Mouse (Mus musculus): Measurements from ENCODE around the gene Kcnip1. TPM values are rescaled to one million over a fixed set of nuclear protein-coding genes. Genes with fewer than 3 reads are reported as not detected.

Gene Kcnip1
- polyA plus RNA-seq, 1 experiment from 2014 or later = 110 TPM

GRCm38 (mm10) chr11:33921451-33921850 lies 71.5 kb downstream of the Kcnip1 start:
- Histone ChIP-seq H3K4me2 (replicated peaks) (no peak overlapping the region), H3K4me1 (replicated peaks; ENCODE audit: control insufficient read depth, insufficient read depth, low read length) (peaks cover 9% of the 10 kb centered on the region; the same call in 1 of the 2 replicates), H3K4me3 (replicated peaks; ENCODE audit: low read length) (no peak overlapping the region), H3K9me3 (ENCODE audit: control insufficient read depth, low read length) (no peaks in the 10 kb centered on the region), H3K27me3 (ENCODE audit: control insufficient read depth, insufficient read depth, low read length) (no peaks in the 10 kb centered on the region), H3K36me3 (replicated peaks; ENCODE audit: control insufficient read depth, insufficient read depth) (no peaks in the 10 kb centered on the region), H3K27ac (no peak overlapping the region), H3K9ac (no peak overlapping the region)
- ATAC-seq (ENCODE audit: low FRiP score) (no peak), DNase-seq (ENCODE audit: low spot score) (no peak)
- 60% methylated on average over 13 of the region's 13 CpGs for WGBS

DNA sequence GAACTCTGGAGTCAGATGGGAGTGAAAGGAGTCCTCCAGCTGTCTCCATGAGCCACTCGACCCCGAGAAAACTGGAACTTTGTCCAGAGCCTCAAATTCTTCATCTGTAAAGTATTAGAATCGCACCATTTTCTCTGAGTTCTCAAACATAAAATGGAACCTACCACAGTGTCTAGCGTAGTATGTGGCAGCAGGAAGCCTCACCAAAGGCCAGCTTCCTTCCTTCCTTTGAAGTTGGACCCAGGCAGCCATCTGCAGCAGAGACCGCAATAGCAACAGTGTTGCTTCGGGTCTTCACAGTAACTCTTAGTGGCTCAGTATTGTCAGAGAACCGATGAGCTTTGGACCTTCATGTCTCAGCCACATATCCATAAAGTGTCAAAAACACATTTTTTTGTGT lies 73.1 kb downstream of the Kcnip1 start:
- no peak for DNase-seq (ENCODE audit: low spot score)
- H3K27me3 ChIP-seq (ENCODE audit: control insufficient read depth, insufficient read depth, low read length) = no peaks in the 10 kb centered on the region
- H3K27ac ChIP-seq = no peak overlapping the region
- no peak overlapping the region for H3K4me2 ChIP-seq (replicated peaks)
- WGBS = 90% methylated on average over 7 of the region's 7 CpGs
- no peak overlapping the region for H3K4me3 ChIP-seq (replicated peaks; ENCODE audit: low read length)
- no peaks in the 10 kb centered on the region for H3K9me3 ChIP-seq (ENCODE audit: control insufficient read depth, low read length)
- no peaks in the 10 kb centered on the region for H3K36me3 ChIP-seq (replicated peaks; ENCODE audit: control insufficient read depth, insufficient read depth)
- H3K4me1 ChIP-seq (replicated peaks; ENCODE audit: control insufficient read depth, insufficient read depth, low read length) = no peaks in the 10 kb centered on the region
- ATAC-seq (ENCODE audit: low FRiP score) = no peak
- no peak overlapping the region for H3K9ac ChIP-seq

- Histone ChIP-seq H3K9me3 (ENCODE audit: control insufficient read depth, low read length) (no peaks in the 10 kb centered on the region), H3K4me1 (replicated peaks; ENCODE audit: control insufficient read depth, insufficient read depth, low read length) (no peaks in the 10 kb centered on the region), H3K9ac (no peak overlapping the region), H3K27ac (no peak overlapping the region), H3K4me3 (replicated peaks; ENCODE audit: low read length) (no peak overlapping the region), H3K27me3 (ENCODE audit: control insufficient read depth, insufficient read depth, low read length) (no peaks in the 10 kb centered on the region), H3K4me2 (replicated peaks) (no peak overlapping the region), H3K36me3 (replicated peaks; ENCODE audit: control insufficient read depth, insufficient read depth) (no peaks in the 10 kb centered on the region)
- ATAC-seq (ENCODE audit: low FRiP score) (no peak), DNase-seq (ENCODE audit: low spot score) (no peak)
- 44% methylated on average over 2 of the region's 2 CpGs for WGBS
Observed at GRCm38 (mm10) chr11:33918424-33918823, 74.5 kb downstream of the Kcnip1 start.

- H3K4me2 ChIP-seq (replicated peaks) = no peak overlapping the region
- no peak overlapping the region for H3K9ac ChIP-seq
- no peaks in the 10 kb centered on the region for H3K27me3 ChIP-seq (ENCODE audit: control insufficient read depth, insufficient read depth, low read length)
- 27% methylated on average over 6 of the region's 6 CpGs for WGBS
- no peaks in the 10 kb centered on the region for H3K4me1 ChIP-seq (replicated peaks; ENCODE audit: control insufficient read depth, insufficient read depth, low read length)
- no peaks in the 10 kb centered on the region for H3K9me3 ChIP-seq (ENCODE audit: control insufficient read depth, low read length)
- H3K36me3 ChIP-seq (replicated peaks; ENCODE audit: control insufficient read depth, insufficient read depth) = no peaks in the 10 kb centered on the region
- no peak overlapping the region for H3K27ac ChIP-seq
- H3K4me3 ChIP-seq (replicated peaks; ENCODE audit: low read length) = no peak overlapping the region
- DNase-seq (ENCODE audit: low spot score) (peak; percentile 94), ATAC-seq (ENCODE audit: low FRiP score) (peak; percentile 74; the same call in 1 of the 2 replicates)
Observed at GRCm38 (mm10) chr11:33917574-33917973, 75.4 kb downstream of the Kcnip1 start.

- WGBS = 65% methylated on average over 12 of the region's 12 CpGs
- DNase-seq (ENCODE audit: low spot score) (no peak), ATAC-seq (ENCODE audit: low FRiP score) (no peak)
- Histone ChIP-seq H3K4me3 (replicated peaks; ENCODE audit: low read length) (no peak overlapping the region), H3K27ac (no peak overlapping the region), H3K9me3 (ENCODE audit: control insufficient read depth, low read length) (no peaks in the 10 kb centered on the region), H3K27me3 (ENCODE audit: control insufficient read depth, insufficient read depth, low read length) (no peaks in the 10 kb centered on the region), H3K4me2 (replicated peaks) (no peak overlapping the region), H3K36me3 (replicated peaks; ENCODE audit: control insufficient read depth, insufficient read depth) (no peaks in the 10 kb centered on the region), H3K4me1 (replicated peaks; ENCODE audit: control insufficient read depth, insufficient read depth, low read length) (no peaks in the 10 kb centered on the region; the same call in 1 of the 2 replicates), H3K9ac (no peak overlapping the region)
Observed at GRCm38 (mm10) chr11:33914216-33914615, 78.7 kb downstream of the Kcnip1 start.

GRCm38 (mm10) chr11:33913061-33913460 lies 79.9 kb downstream of the Kcnip1 start:
- Histone ChIP-seq H3K9ac (no peak overlapping the region), H3K27ac (no peak overlapping the region), H3K36me3 (replicated peaks; ENCODE audit: control insufficient read depth, insufficient read depth) (no peaks in the 10 kb centered on the region), H3K4me2 (replicated peaks) (no peak overlapping the region), H3K4me1 (replicated peaks; ENCODE audit: control insufficient read depth, insufficient read depth, low read length) (no peaks in the 10 kb centered on the region; the same call in 1 of the 2 replicates), H3K27me3 (ENCODE audit: control insufficient read depth, insufficient read depth, low read length) (no peaks in the 10 kb centered on the region), H3K9me3 (ENCODE audit: control insufficient read depth, low read length) (no peaks in the 10 kb centered on the region), H3K4me3 (replicated peaks; ENCODE audit: low read length) (no peak overlapping the region)
- ATAC-seq (ENCODE audit: low FRiP score) (no peak), DNase-seq (ENCODE audit: low spot score) (no peak)
- WGBS = 81% methylated on average over 7 of the region's 7 CpGs

DNA sequence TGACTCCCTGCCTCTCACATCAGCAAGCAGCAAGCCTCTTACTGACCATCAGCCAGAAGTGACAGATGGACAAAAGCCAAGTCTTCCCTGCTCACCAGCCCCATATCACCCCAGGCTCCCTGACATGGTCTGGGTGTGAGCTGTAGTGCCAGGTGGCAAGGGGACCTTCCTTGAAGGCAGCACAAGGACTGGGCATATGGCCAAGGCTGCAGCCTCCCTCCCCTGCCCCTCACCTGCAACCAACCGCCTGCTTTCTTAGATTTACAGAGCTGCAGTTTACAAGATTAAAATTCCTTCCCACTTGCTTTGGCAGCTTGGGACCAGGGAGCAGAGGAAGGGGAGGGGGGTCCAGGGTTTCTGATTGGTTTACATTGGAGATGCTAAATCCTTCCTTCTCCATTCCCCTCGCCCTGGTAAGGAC lies 80.8 kb downstream of the Kcnip1 start:
- Histone ChIP-seq H3K9ac (no peak overlapping the region), H3K4me2 (replicated peaks) (no peak overlapping the region), H3K9me3 (ENCODE audit: control insufficient read depth, low read length) (no peaks in the 10 kb centered on the region), H3K36me3 (replicated peaks; ENCODE audit: control insufficient read depth, insufficient read depth) (no peaks in the 10 kb centered on the region), H3K4me3 (replicated peaks; ENCODE audit: low read length) (no peak overlapping the region), H3K27me3 (ENCODE audit: control insufficient read depth, insufficient read depth, low read length) (no peaks in the 10 kb centered on the region), H3K27ac (no peak overlapping the region), H3K4me1 (replicated peaks; ENCODE audit: control insufficient read depth, insufficient read depth, low read length) (no peaks in the 10 kb centered on the region; the same call in 1 of the 2 replicates)
- no peak for DNase-seq (ENCODE audit: low spot score)
- WGBS = 28% methylated on average over 2 of the region's 2 CpGs
- ATAC-seq (ENCODE audit: low FRiP score) = 0 out of 2 replicates have a peak, but pooled peaks have one; percentile 36

DNA sequence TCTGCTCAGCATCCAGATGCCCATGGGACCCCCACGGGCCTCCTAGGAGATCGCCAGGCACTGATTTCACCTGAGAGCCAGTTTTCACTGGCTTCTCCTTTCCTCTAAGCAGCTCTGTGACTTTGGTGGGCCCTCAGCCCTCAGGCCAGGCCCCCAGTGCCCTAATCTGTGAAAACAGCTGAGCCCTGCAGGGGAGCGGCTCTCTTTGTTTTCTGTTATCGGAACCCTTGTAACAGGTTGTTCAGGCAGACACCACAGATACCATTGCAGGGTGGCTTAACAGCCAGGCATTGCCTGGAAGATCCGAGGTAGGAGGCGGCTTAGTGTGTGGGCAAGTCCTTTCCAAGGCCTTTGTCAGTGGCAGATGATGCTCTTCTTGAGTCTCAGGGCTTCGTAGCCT lies 82.0 kb downstream of the Kcnip1 start:
- no peaks in the 10 kb centered on the region; the same call in 1 of the 2 replicates for H3K4me1 ChIP-seq (replicated peaks; ENCODE audit: control insufficient read depth, insufficient read depth, low read length)
- H3K27ac ChIP-seq = no peak overlapping the region
- WGBS = 53% methylated on average over 7 of the region's 7 CpGs
- DNase-seq (ENCODE audit: low spot score) = no peak
- ATAC-seq (ENCODE audit: low FRiP score) = no peak
- H3K4me3 ChIP-seq (replicated peaks; ENCODE audit: low read length) = no peak overlapping the region
- H3K36me3 ChIP-seq (replicated peaks; ENCODE audit: control insufficient read depth, insufficient read depth) = no peaks in the 10 kb centered on the region
- no peak overlapping the region for H3K4me2 ChIP-seq (replicated peaks)
- H3K9me3 ChIP-seq (ENCODE audit: control insufficient read depth, low read length) = no peaks in the 10 kb centered on the region
- H3K27me3 ChIP-seq (ENCODE audit: control insufficient read depth, insufficient read depth, low read length) = no peaks in the 10 kb centered on the region
- H3K9ac ChIP-seq = no peak overlapping the region

GRCm38 (mm10) chr11:33908360-33909175 lies 84.4 kb downstream of the Kcnip1 start:
- Histone ChIP-seq H3K36me3 (replicated peaks; ENCODE audit: control insufficient read depth, insufficient read depth) (no peaks in the 10 kb centered on the region), H3K9me3 (ENCODE audit: control insufficient read depth, low read length) (no peaks in the 10 kb centered on the region), H3K27me3 (ENCODE audit: control insufficient read depth, insufficient read depth, low read length) (no peaks in the 10 kb centered on the region), H3K4me2 (replicated peaks) (no peak overlapping the region), H3K9ac (no peak overlapping the region), H3K4me1 (replicated peaks; ENCODE audit: control insufficient read depth, insufficient read depth, low read length) (no peaks in the 10 kb centered on the region; the same call in 1 of the 2 replicates), H3K27ac (no peak overlapping the region), H3K4me3 (replicated peaks; ENCODE audit: low read length) (no peak overlapping the region)
- DNase-seq (ENCODE audit: low spot score) (no peak), ATAC-seq (ENCODE audit: low FRiP score) (no peak)
- 59% methylated on average over 4 of the region's 4 CpGs for WGBS

Measured in hindbrain, embryonic 14.5 days (tissue).